Mouse (Mus musculus) urinary bladder, adult 2 months (tissue): ENCODE measurements at regions not wholly inside any gene's neighbourhood (a gene's known extent, or its start where the extent isn't known, plus 50 kb on each side); places are given as distances from the start of the nearest gene placed in this dataset.

Source experiments
- DNase-seq: peaks from one replicate; pipeline ENCODE4 v3.0.0; 2022; ENCODE audit warnings: low spot score

- DNase-seq: no peak
These were observed 156.1 kb downstream of the Matn1 start for GRCm38 (mm10) chr4:131100093-131100795.

DNA sequence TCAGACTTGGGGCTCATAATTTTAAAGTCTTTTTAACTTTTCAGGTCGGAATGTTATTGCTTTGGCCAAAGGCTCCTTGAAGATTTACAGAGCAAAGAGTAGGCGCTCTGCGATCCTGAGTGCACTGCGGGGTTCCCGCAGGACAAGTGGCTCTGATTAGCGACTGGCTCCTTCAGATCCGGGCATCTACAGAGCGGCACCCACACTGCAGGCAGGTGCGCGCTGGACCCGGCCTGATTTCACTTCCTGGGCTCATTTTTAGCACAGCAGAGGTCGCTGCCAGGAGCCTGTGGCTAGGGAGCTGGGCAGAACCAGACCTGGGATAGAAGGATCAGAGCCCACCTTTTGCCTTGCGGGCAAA, 156.6 kb downstream of the Matn1 start:
- no peak for DNase-seq

- no peak for DNase-seq
These were observed 158.0 kb downstream of the Matn1 start for GRCm38 (mm10) chr4:131102163-131102562.

GRCm38 (mm10) chr4:131107127-131107857, 163.1 kb downstream of the Matn1 start:
- no peak for DNase-seq

DNA sequence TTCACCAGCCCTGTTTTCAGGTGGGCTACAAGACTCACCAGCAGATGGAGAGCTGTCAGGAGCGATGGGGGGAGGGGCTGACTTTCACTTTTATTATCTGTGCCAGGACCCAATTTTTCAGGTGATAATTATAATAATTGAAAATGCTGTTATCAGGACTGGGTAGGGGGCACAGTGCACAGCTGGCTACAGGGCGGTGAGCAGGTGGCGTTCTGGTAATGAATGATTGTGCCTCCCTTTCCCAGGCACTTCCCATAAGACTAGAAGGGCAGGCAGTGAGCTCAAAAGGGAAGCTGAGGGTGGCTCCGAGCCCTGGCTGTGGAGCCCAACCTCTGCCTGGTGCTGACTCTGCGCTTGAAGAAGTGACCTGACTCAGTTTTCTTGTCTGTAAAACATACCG, 168.4 kb downstream of the Matn1 start:
- no peak for DNase-seq

DNA sequence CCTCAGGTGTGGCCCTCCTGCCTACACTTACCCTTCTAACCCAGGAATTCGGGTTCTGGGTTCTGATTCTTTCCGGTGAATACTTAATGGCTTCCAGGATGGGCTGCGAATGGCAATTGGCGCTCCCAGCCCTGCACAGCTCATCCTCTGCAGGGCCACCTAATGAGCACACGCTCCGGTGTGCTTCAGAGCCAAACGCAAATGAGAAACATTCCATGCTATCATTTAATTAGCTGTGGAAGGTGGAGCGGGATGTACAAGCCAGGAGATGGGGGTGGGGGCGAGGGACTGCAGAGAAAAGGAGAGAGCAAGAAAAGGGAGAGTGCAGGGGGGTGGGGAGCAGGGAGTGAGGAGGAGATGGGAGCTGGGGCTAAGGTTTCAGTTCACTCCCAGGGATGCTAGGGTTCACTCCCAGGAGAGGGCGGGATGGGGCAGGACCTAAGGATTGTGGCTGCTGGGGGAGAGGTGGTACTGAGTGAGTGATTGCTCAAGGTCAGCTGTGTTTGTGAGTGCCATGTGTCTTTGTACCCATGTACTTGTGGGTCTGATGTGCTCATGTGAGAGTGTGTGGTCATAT, 169.6 kb downstream of the Matn1 start:
- DNase-seq: no peak

GRCm38 (mm10) chr4:131115247-131115646, 171.1 kb downstream of the Matn1 start:
- DNase-seq: peak; percentile 40

GRCm38 (mm10) chr4:131118586-131118985, 174.4 kb downstream of the Matn1 start:
- DNase-seq: no peak

- no peak for DNase-seq
These were observed 175.4 kb downstream of the Matn1 start for GRCm38 (mm10) chr4:131119621-131120020.

DNA sequence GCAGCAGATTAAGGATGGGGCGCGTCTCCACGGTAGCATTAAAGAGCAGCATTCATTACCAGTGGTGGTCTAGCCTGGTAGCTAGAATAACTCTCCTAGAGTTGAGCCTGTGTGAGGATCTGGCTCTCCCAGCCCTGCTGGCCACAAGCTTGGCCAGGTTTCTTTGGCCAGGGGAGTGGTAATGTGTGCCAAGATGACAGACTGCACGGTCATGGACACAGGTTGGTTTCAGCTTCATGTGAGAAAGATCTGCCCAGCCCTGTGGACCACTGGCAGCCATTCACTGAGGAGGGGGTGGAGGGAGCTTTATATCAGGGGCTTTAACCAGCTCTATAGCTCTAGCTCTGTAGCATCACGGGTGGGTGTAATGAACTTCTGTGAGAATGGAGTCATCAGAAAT, 176.5 kb downstream of the Matn1 start:
- DNase-seq: no peak

GRCm38 (mm10) chr4:131125975-131126374, 181.8 kb downstream of the Matn1 start:
- no peak for DNase-seq

GRCm38 (mm10) chr4:131126901-131127300, 182.7 kb downstream of the Matn1 start:
- DNase-seq: no peak

GRCm38 (mm10) chr4:131128646-131129045, 184.5 kb downstream of the Matn1 start:
- no peak for DNase-seq

- no peak for DNase-seq
These were observed 188.0 kb downstream of the Matn1 start for GRCm38 (mm10) chr4:131132201-131132600.

DNA sequence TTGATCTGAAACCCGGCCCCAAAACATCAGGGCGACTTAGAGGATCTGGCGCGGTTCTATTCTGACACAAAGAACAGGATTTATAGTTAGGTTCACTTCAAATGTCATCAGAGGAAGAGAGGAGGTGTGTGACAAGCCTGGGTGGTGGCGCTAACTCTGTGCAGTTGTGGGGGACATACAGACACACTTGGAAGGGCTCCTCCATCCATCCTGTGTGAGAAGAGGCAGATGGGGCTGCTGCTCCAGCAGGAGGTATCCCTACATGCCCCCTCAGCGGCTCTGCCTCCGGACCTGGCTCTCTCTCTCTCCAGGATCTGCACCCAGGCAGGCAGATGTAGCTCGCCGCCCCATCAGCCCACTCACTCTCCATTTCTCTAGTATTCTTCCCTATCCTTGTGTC, 188.6 kb downstream of the Matn1 start:
- DNase-seq: no peak

GRCm38 (mm10) chr4:131135841-131136240, 191.7 kb downstream of the Matn1 start:
- DNase-seq: no peak

GRCm38 (mm10) chr4:131138891-131139290, 194.7 kb downstream of the Matn1 start:
- DNase-seq: no peak

GRCm38 (mm10) chr4:131141890-131142465, 197.8 kb downstream of the Matn1 start:
- no peak for DNase-seq

DNA sequence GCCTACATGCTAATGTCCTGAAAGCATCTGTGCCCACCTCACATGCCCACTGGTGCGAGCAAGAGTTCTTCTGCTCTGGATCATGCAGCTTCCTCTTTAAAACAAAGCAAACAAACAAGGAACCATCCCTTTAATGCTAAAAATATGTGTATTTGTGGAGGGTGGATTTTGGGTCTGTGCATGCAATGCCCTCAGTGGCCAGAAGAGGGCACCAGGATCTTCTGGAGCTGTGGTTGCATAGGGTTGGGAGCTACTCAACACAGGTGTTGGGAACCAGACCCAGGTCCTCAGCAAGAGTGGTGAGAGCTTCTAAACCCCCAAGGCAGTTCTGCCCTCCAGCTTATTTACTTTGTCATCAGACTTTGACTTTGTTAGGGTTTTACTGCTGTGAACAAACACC, 201.3 kb downstream of the Matn1 start:
- DNase-seq: no peak

DNA sequence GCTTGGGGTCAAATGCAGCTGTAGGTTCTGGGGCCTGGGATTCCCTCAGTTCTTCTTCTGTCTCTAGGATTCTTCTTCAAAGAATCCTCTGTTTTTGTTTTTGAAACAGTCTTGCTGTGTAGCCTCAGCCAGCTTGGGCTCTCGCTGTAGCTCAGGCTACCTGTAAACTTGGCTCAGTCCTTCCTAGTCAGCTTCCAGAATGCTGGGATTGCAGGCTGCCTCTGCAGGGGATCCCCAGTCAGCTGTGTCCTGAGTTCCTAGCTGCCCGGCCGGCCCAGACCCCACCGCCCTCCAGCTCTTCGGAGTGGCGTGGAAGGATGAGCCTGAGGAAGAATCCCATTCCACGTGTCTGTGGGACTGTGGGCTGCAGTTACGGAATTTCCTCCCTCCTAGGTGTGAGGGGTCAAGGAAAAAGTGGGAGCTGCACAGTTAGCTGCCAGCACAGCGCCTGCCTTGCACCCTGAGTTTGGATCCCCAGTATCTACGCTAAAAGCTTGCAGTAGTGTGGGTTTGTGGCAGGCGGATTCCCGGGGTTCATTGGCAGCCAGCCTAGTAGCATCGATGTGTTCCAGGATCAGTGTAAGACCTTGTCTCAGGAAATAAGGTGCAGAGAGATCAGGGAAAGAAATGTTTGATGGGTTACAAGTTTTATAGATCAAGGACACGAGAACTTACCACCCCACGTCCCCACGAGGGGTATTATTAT, 204.0 kb downstream of the Matn1 start:
- no peak for DNase-seq

DNA sequence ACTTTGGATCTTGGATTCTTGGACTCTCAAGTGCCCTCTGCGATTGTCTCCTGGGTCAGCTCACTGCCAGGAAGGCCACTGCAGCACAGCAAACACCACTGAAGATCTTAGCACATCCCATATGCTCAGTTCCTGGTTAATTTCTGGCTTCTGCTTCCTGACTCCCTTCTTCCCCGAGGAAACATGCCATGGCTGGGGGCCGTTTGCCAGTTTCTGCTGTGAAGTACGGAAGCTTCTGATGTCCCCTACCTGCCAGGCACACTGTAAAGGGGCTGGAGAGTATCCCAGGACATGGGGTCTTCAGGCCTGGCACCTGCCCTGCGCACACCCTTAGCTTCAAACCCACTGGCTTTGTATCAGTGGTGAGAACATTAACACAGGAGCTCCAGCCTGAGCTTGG, 205.3 kb downstream of the Matn1 start:
- no peak for DNase-seq

- DNase-seq: no peak
These were observed 215.5 kb downstream of the Matn1 start for GRCm38 (mm10) chr4:131159712-131160111.
